Mouse (Mus musculus) liver, postnatal 0 days (tissue): Measurements from ENCODE around the gene Pkhd1.
A peak's percentile ranks its signal among the peaks of the same experiment; 100 is the strongest.

Experiments used
- CTCF ChIP-seq: sonication (generic); IDR thresholded peaks from 2 replicates; pipeline ENCODE4 v1.5.1; 2016; ENCODE audit warnings: antibody characterized with exemption, low read depth
- EP300 ChIP-seq: IDR thresholded peaks from 2 replicates; pipeline ENCODE4 v1.6.1; 2016; ENCODE audit warnings: antibody characterized with exemption, low read depth, mild to moderate bottlenecking

- TF ChIP-seq CTCF (peak; percentile 63), EP300 (no peak)
Measured at GRCm38 (mm10) chr1:20554398-20554797, 63.5 kb downstream of the Pkhd1 start.
